8 mouse cellular contexts compared by ENCODE assay signal in genomic region chr5:24351701-24352171, GRCm38 (mm10). TPM values are rescaled to one million over a fixed set of nuclear protein-coding genes. Genes with fewer than 3 reads are reported as not detected.
DNase-seq lines count a peak whose midpoint lies in the region; ATAC-seq and TF ChIP-seq lines count a peak whose summit lies in the region.

No protein-coding gene starts in this region.

- H3K36me3 ChIP-seq in hindbrain, embryonic 11.5 days (ENCODE audit: control insufficient read depth, insufficient read depth, low read length) = no peaks in the 10 kb centered on the region
- no peaks in the 10 kb centered on the region for H3K36me3 ChIP-seq in lung, postnatal 0 days (ENCODE audit: insufficient read depth, low read length)

- peak overlapping the region; percentile 94 for H3K4me2 ChIP-seq in hindbrain, embryonic 11.5 days (replicated peaks; ENCODE audit: low read depth, low read length)
- H3K4me2 ChIP-seq in lung, postnatal 0 days (replicated peaks; ENCODE audit: low read depth, low read length) = peak overlapping the region; percentile 93

- DNase-seq in R1 (ENCODE audit: low read depth, low spot score) = peak; percentile 86
- DNase-seq in cerebellum, adult 9-11 months = peak; percentile 91
- DNase-seq in frontal cortex, postnatal 14 days (ENCODE audit: low spot score in 2 of 2) = peak; percentile 71 to 81
- DNase-seq in hindbrain, embryonic 11.5 days (ENCODE audit: low spot score) = peak; percentile 92
- peak; percentile 82 to 86 for DNase-seq in layer of hippocampus, postnatal 14 days (ENCODE audit: low spot score in 2 of 2)
- peak; percentile 87 for DNase-seq in lung, postnatal 0 days (ENCODE audit: low spot score)
- peak; percentile 92 for DNase-seq in right cerebral cortex, adult 18-20 months

- TF ChIP-seq EP300 in lung, postnatal 0 days (IDR thresholded peaks at IDR 0.05) = no peak

- peaks cover 19% of the 10 kb centered on the region for H3K4me1 ChIP-seq in hindbrain, embryonic 11.5 days (replicated peaks; ENCODE audit: control insufficient read depth, insufficient read depth, low read length)
- peaks cover 4% of the 10 kb centered on the region; the same call in 1 of the 2 replicates for H3K4me1 ChIP-seq in lung, postnatal 0 days (ENCODE audit: insufficient read depth, low read depth, low read length)

- H3K27me3 ChIP-seq in hindbrain, embryonic 11.5 days (ENCODE audit: control insufficient read depth, insufficient read depth, low read length) = peaks cover 12% of the 10 kb centered on the region; the same call in 1 of the 2 replicates
- peaks cover 12% of the 10 kb centered on the region; the same call in 1 of the 2 replicates for H3K27me3 ChIP-seq in lung, postnatal 0 days (replicated peaks; ENCODE audit: insufficient read depth, low read length)

- WGBS in hindbrain, embryonic 11.5 days = under 1% methylated on average over 32 of the region's 41 CpGs
- WGBS in lung, postnatal 0 days = 0% methylated on average over 25 of the region's 41 CpGs

- H3K9ac ChIP-seq in hindbrain, embryonic 11.5 days (ENCODE audit: low read depth, low read length) = peak overlapping the region; percentile 85
- no peak overlapping the region for H3K9ac ChIP-seq in lung, postnatal 0 days (replicated peaks; ENCODE audit: low read depth)

- TF ChIP-seq CTCF in lung, postnatal 0 days (IDR thresholded peaks at IDR 0.05) = no peak

- H3K9me3 ChIP-seq in hindbrain, embryonic 11.5 days (ENCODE audit: control insufficient read depth, low read length) = no peaks in the 10 kb centered on the region
- H3K9me3 ChIP-seq in lung, postnatal 0 days (ENCODE audit: low read length) = no peaks in the 10 kb centered on the region

- peak overlapping the region; percentile 76 for H3K4me3 ChIP-seq in hindbrain, embryonic 11.5 days (ENCODE audit: low read depth, low read length)
- H3K4me3 ChIP-seq in lung, postnatal 0 days (ENCODE audit: low read depth, low read length) = peak overlapping the region; percentile 60

- peak; percentile 80 for ATAC-seq in hindbrain, embryonic 11.5 days (ENCODE audit: low FRiP score)
- peak; percentile 72 for ATAC-seq in lung, postnatal 0 days
- no peak for ATAC-seq in monocyte, adult 5-6 weeks (replicated peaks; ENCODE audit: insufficient number of reproducible peaks, low FRiP score, low TSS enrichment, poor library complexity, severe bottlenecking)

- peak overlapping the region; percentile 99 for H3K27ac ChIP-seq in hindbrain, embryonic 11.5 days (ENCODE audit: low read depth, low read length)
- H3K27ac ChIP-seq in lung, postnatal 0 days (ENCODE audit: low read length) = peak overlapping the region; percentile 74

RNA-seq across cellular contexts. Expression of gene Kcnh2, which starts 0.3 kb away (rescaled TPM):
- 11.9 and 12.3 TPM in 2 replicates for polyA plus RNA-seq in hindbrain, embryonic 11.5 days (2014; fragmentation: Nextera tagmentation; extraction: Ambion mirVana)
- 10 to 100 TPM; 17.9 to 19.2 TPM for total RNA-seq in layer of hippocampus, postnatal 14 days (2021)
- 5.0 and 5.8 TPM in 2 replicates for polyA plus RNA-seq in lung, postnatal 0 days (2015; fragmentation: Nextera tagmentation; extraction: Ambion mirVana)
- 0.53 TPM in 1 of 3 replicates, not detected in the others for total RNA-seq in monocyte, adult 5-6 weeks (2017)

RNA-seq across cellular contexts. Expression of gene Nos3, which starts 12.9 kb away (rescaled TPM):
- polyA plus RNA-seq in hindbrain, embryonic 11.5 days (2014; fragmentation: Nextera tagmentation; extraction: Ambion mirVana) = 4.5 and 5.2 TPM in 2 replicates
- total RNA-seq in layer of hippocampus, postnatal 14 days (2021) = 1 to 10 TPM; 9.4 to 10.0 TPM
- polyA plus RNA-seq in lung, postnatal 0 days (2015; fragmentation: Nextera tagmentation; extraction: Ambion mirVana) = 20.3 and 26.5 TPM in 2 replicates
- total RNA-seq in monocyte, adult 5-6 weeks (2017) = 0.29 TPM in 1 of 3 replicates, not detected in the others

RNA-seq across cellular contexts. Expression of gene Atg9b, which starts 40.2 kb away (rescaled TPM):
- polyA plus RNA-seq in hindbrain, embryonic 11.5 days (2014; fragmentation: Nextera tagmentation; extraction: Ambion mirVana) = 0.12 and 0.28 TPM in 2 replicates
- 1 to 10 TPM; 2.8 to 3.4 TPM for total RNA-seq in layer of hippocampus, postnatal 14 days (2021)
- polyA plus RNA-seq in lung, postnatal 0 days (2015; fragmentation: Nextera tagmentation; extraction: Ambion mirVana) = 0.54 and 0.94 TPM in 2 replicates
- 0.11 to 0.87 TPM in 2 of 3 replicates, not detected in the other for total RNA-seq in monocyte, adult 5-6 weeks (2017)

RNA-seq across cellular contexts. Expression of gene Abcb8, which starts 41.7 kb away (rescaled TPM):
- 29.7 and 31.7 TPM in 2 replicates for polyA plus RNA-seq in hindbrain, embryonic 11.5 days (2014; fragmentation: Nextera tagmentation; extraction: Ambion mirVana)
- total RNA-seq in layer of hippocampus, postnatal 14 days (2021) = 10 to 100 TPM; 43.0 to 54.1 TPM
- polyA plus RNA-seq in lung, postnatal 0 days (2015; fragmentation: Nextera tagmentation; extraction: Ambion mirVana) = 22.4 and 25.6 TPM in 2 replicates
- 4.5 to 7.6 TPM (median 5.2 TPM) in 3 replicates for total RNA-seq in monocyte, adult 5-6 weeks (2017)

Comparison
In these comparisons a context has a peak if more than half of its experiments do, and no peak if none do; other contexts are left out.
1. RNA of gene Kcnh2, which starts 0.3 kb away (total RNA-seq): 17.9 to 19.2 TPM in layer of hippocampus, postnatal 14 days; 0.53 TPM in monocyte, adult 5-6 weeks; every median in the first group is over 10 times any median in the second.
2. Peak in every context shown above with its lines, with median percentiles within 50 percentile points of each other: DNase-seq.